9 mouse cellular contexts compared by ENCODE assay signal in the genomic region with DNA sequence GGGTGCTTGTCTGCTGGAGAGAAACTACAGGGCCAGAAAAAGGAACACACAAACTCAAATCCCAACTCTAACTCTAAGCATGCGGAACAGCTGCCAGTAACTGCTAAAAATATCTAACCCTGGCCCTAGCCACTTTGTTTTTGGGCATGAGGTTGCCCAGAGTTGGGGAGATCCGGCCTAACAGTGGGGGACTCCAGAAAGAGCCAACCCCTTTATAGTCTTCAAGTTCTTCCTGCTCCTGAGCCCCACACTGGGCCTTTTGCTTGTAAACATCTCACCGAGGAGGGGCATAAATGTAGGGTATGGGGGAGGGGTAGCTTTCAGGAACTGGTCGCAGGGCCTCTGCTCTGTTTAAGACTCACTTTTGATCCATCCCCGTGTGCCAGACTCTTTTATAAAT. TPM values are rescaled to one million over a fixed set of nuclear protein-coding genes. Genes with fewer than 3 reads are reported as not detected.
DNase-seq lines count a peak whose midpoint lies in the region; ATAC-seq and TF ChIP-seq lines count a peak whose summit lies in the region.
"Had no signal": no experiment of that assay in that cellular context is flagged by ENCODE, and none has a peak within 500 bp of the region (broad histone marks: within the 10 kb centered on the region; RNA-seq: fewer than 3 reads in every experiment).

No protein-coding gene starts in this region.

- no peaks in the 10 kb centered on the region for H3K9me3 ChIP-seq in midbrain, embryonic 13.5 days
- H3K9me3 ChIP-seq in midbrain, embryonic 11.5 days (ENCODE audit: control insufficient read depth, low read length), result no peaks in the 10 kb centered on the region
- H3K9me3 ChIP-seq in heart, embryonic 16.5 days (replicated peaks; ENCODE audit: control insufficient read depth, low read length), result no peaks in the 10 kb centered on the region
- H3K9me3 ChIP-seq in midbrain, postnatal 0 days (ENCODE audit: low read length), result no peaks in the 10 kb centered on the region
- H3K9me3 ChIP-seq: midbrain, embryonic 12.5 days had no signal

- peaks cover 16% of the 10 kb centered on the region for H3K36me3 ChIP-seq in midbrain, embryonic 13.5 days
- no peaks in the 10 kb centered on the region for H3K36me3 ChIP-seq in midbrain, embryonic 11.5 days (ENCODE audit: control insufficient read depth, insufficient read depth, low read length)
- peaks cover 26% of the 10 kb centered on the region for H3K36me3 ChIP-seq in heart, embryonic 16.5 days (ENCODE audit: control insufficient read depth, insufficient read depth)
- H3K36me3 ChIP-seq in midbrain, postnatal 0 days (ENCODE audit: insufficient read depth, low read length), result peaks cover 3% of the 10 kb centered on the region; the same call in 1 of the 2 replicates

- 27% methylated on average over 5 of the region's 5 CpGs for WGBS in midbrain, embryonic 13.5 days
- WGBS in midbrain, embryonic 11.5 days, result 30% methylated on average over 5 of the region's 5 CpGs
- 20% methylated on average over 5 of the region's 5 CpGs for WGBS in heart, embryonic 16.5 days
- WGBS in midbrain, postnatal 0 days, result 35% methylated on average over 5 of the region's 5 CpGs

- no peak overlapping the region for H3K27ac ChIP-seq in midbrain, embryonic 13.5 days
- H3K27ac ChIP-seq in midbrain, embryonic 11.5 days (ENCODE audit: low read depth, low read length), result no peak overlapping the region
- H3K27ac ChIP-seq in heart, embryonic 16.5 days (ENCODE audit: low read length), result peak overlapping the region; percentile 99
- 0 out of 2 replicates have a peak overlapping the region, but pooled peaks have one; percentile 38 for H3K27ac ChIP-seq in midbrain, postnatal 0 days (ENCODE audit: low read depth, low read length)
- H3K27ac ChIP-seq: midbrain, embryonic 12.5 days had no signal

- no peak for TF ChIP-seq CTCF in midbrain, postnatal 0 days (IDR thresholded peaks at IDR 0.05)

- no peak overlapping the region for H3K9ac ChIP-seq in midbrain, embryonic 13.5 days (replicated peaks)
- H3K9ac ChIP-seq in midbrain, embryonic 11.5 days (ENCODE audit: low read length), result no peak overlapping the region
- H3K9ac ChIP-seq in heart, embryonic 16.5 days (ENCODE audit: low read length), result peak overlapping the region; percentile 95
- H3K9ac ChIP-seq in midbrain, postnatal 0 days (replicated peaks; ENCODE audit: low read length, poor library complexity, severe bottlenecking), result no peak overlapping the region

- peaks cover 10% of the 10 kb centered on the region for H3K4me1 ChIP-seq in midbrain, embryonic 13.5 days (replicated peaks)
- peaks cover 7% of the 10 kb centered on the region; the same call in 1 of the 2 replicates for H3K4me1 ChIP-seq in midbrain, embryonic 11.5 days (ENCODE audit: control insufficient read depth, insufficient read depth, low read length)
- peaks cover 32% of the 10 kb centered on the region for H3K4me1 ChIP-seq in heart, embryonic 16.5 days (ENCODE audit: control insufficient read depth, insufficient read depth, low read length)
- peaks cover 11% of the 10 kb centered on the region for H3K4me1 ChIP-seq in midbrain, postnatal 0 days (ENCODE audit: insufficient read depth, low read length)

- H3K27me3 ChIP-seq in midbrain, embryonic 13.5 days, result peaks cover 30% of the 10 kb centered on the region
- peaks cover 11% of the 10 kb centered on the region for H3K27me3 ChIP-seq in midbrain, embryonic 11.5 days (ENCODE audit: control insufficient read depth, insufficient read depth, low read length)
- H3K27me3 ChIP-seq in heart, embryonic 16.5 days (ENCODE audit: control insufficient read depth, insufficient read depth, low read length), result no peaks in the 10 kb centered on the region
- peaks cover 4% of the 10 kb centered on the region; the same call in 1 of the 2 replicates for H3K27me3 ChIP-seq in midbrain, postnatal 0 days (ENCODE audit: insufficient read depth, low read length)

- peak overlapping the region; percentile 55; the same call in 1 of the 2 replicates for H3K4me2 ChIP-seq in midbrain, embryonic 13.5 days (replicated peaks)
- no peak overlapping the region for H3K4me2 ChIP-seq in midbrain, embryonic 11.5 days
- H3K4me2 ChIP-seq in heart, embryonic 16.5 days (ENCODE audit: low read depth, low read length), result peak overlapping the region; percentile 76
- 0 out of 2 replicates have a peak overlapping the region, but pooled peaks have one; percentile 58 for H3K4me2 ChIP-seq in midbrain, postnatal 0 days (ENCODE audit: low read depth, low read length, poor library complexity, severe bottlenecking)

- DNase-seq in adrenal gland, postnatal 14 days, result peak; percentile 5
- DNase-seq in adrenal gland, adult 8-10 months, result no peak
- no peak for DNase-seq in midbrain, embryonic 11.5 days (ENCODE audit: low spot score, missing footprints)
- DNase-seq in midbrain, postnatal 0 days (ENCODE audit: low spot score), result no peak
- no peak for DNase-seq in frontal cortex, adult 2 months (ENCODE audit: extremely low spot score in 1 of 2, low spot score in 1 of 2)

- no peak for ATAC-seq in midbrain, embryonic 13.5 days
- ATAC-seq in midbrain, embryonic 11.5 days (ENCODE audit: low FRiP score), result no peak
- 0 out of 2 replicates have a peak, but pooled peaks have one; percentile 3 for ATAC-seq in heart, embryonic 16.5 days (replicated peaks; ENCODE audit: extremely low read depth, insufficient read depth, low FRiP score)
- ATAC-seq in midbrain, postnatal 0 days (ENCODE audit: low FRiP score), result no peak
- ATAC-seq in erythroblast, adult 5-6 weeks (replicated peaks; ENCODE audit: low FRiP score, poor library complexity, severe bottlenecking), result no peak

- no peak overlapping the region for H3K4me3 ChIP-seq in midbrain, embryonic 13.5 days (replicated peaks)
- no peak overlapping the region for H3K4me3 ChIP-seq in midbrain, embryonic 11.5 days (ENCODE audit: low read depth, low read length)
- peak overlapping the region; percentile 84 for H3K4me3 ChIP-seq in heart, embryonic 16.5 days (ENCODE audit: low read length)
- H3K4me3 ChIP-seq in midbrain, postnatal 0 days (ENCODE audit: low read depth, low read length), result no peak overlapping the region

RNA-seq across cellular contexts. Expression of a gene that starts 0.8 kb away (rescaled TPM):
- 2.4 and 5.1 TPM in 2 replicates for total RNA-seq in adrenal gland, postnatal 14 days (2021)
- 10 to 100 TPM in 2 of 4 experiments, 1 to 10 TPM in 2; 2.7 to 16.3 (median 7.6) TPM for total RNA-seq in adrenal gland, adult 8-10 months (2022)
- polyA plus RNA-seq in midbrain, embryonic 13.5 days (2015; fragmentation: Nextera tagmentation; extraction: Ambion mirVana), result 2.8 and 3.3 TPM in 2 replicates
- 2.2 and 3.1 TPM in 2 replicates for polyA plus RNA-seq in midbrain, embryonic 11.5 days (2014; fragmentation: Nextera tagmentation; extraction: Ambion mirVana)
- polyA plus RNA-seq in heart, embryonic 16.5 days (2015; fragmentation: Nextera tagmentation; extraction: Ambion mirVana), result 289 and 293 TPM in 2 replicates
- total RNA-seq in midbrain, postnatal 0 days (2014; rRNA removed), result 3.0 and 3.5 TPM in 2 replicates
- 3.3 and 3.4 TPM in 2 replicates for polyA plus RNA-seq in midbrain, postnatal 0 days (2015; fragmentation: Nextera tagmentation; extraction: Ambion mirVana)
- total RNA-seq in erythroblast, adult 5-6 weeks (2015; ENCODE audit: low replicate concordance), result not detected in 2 replicates
- not detected in 2 replicates for total RNA-seq in erythroblast, adult 5-6 weeks (2017; ENCODE audit: low replicate concordance)
- 4.0 and 4.1 TPM in 2 replicates for polyA plus RNA-seq in frontal cortex, adult 2 months (2012; rRNA removed)

RNA-seq across cellular contexts. Expression of a gene that starts 7.8 kb away (rescaled TPM):
- not detected in 2 replicates for total RNA-seq in adrenal gland, postnatal 14 days (2021)
- total RNA-seq in adrenal gland, adult 8-10 months (2022), result under 1 TPM in 1 of 4 experiments, not detected in 3; 0.24 TPM
- not detected in 2 replicates for polyA plus RNA-seq in midbrain, embryonic 13.5 days (2015; fragmentation: Nextera tagmentation; extraction: Ambion mirVana)
- polyA plus RNA-seq in midbrain, embryonic 11.5 days (2014; fragmentation: Nextera tagmentation; extraction: Ambion mirVana), result not detected in 2 replicates
- 20.1 and 25.9 TPM in 2 replicates for polyA plus RNA-seq in heart, embryonic 16.5 days (2015; fragmentation: Nextera tagmentation; extraction: Ambion mirVana)
- total RNA-seq in midbrain, postnatal 0 days (2014; rRNA removed), result not detected in 2 replicates
- not detected in 2 replicates for polyA plus RNA-seq in midbrain, postnatal 0 days (2015; fragmentation: Nextera tagmentation; extraction: Ambion mirVana)
- total RNA-seq in erythroblast, adult 5-6 weeks (2015; ENCODE audit: low replicate concordance), result not detected in 2 replicates
- not detected in 2 replicates for total RNA-seq in erythroblast, adult 5-6 weeks (2017; ENCODE audit: low replicate concordance)
- polyA plus RNA-seq in frontal cortex, adult 2 months (2012; rRNA removed), result not detected in 2 replicates
- polyA plus RNA-seq: midbrain, embryonic 12.5 days had no signal

RNA-seq across cellular contexts. Expression of a gene that starts 9.8 kb away (rescaled TPM):
- 39.3 and 47.6 TPM in 2 replicates for total RNA-seq in adrenal gland, postnatal 14 days (2021)
- total RNA-seq in adrenal gland, adult 8-10 months (2022), result 10 to 100 TPM; 33.1 to 44.9 (median 41.1) TPM
- 137 and 141 TPM in 2 replicates for polyA plus RNA-seq in midbrain, embryonic 13.5 days (2015; fragmentation: Nextera tagmentation; extraction: Ambion mirVana)
- 95.2 and 95.7 TPM in 2 replicates for polyA plus RNA-seq in midbrain, embryonic 11.5 days (2014; fragmentation: Nextera tagmentation; extraction: Ambion mirVana)
- polyA plus RNA-seq in heart, embryonic 16.5 days (2015; fragmentation: Nextera tagmentation; extraction: Ambion mirVana), result 171 and 196 TPM in 2 replicates
- total RNA-seq in midbrain, postnatal 0 days (2014; rRNA removed), result 60.6 and 84.0 TPM in 2 replicates
- 108 and 113 TPM in 2 replicates for polyA plus RNA-seq in midbrain, postnatal 0 days (2015; fragmentation: Nextera tagmentation; extraction: Ambion mirVana)
- total RNA-seq in erythroblast, adult 5-6 weeks (2015; ENCODE audit: low replicate concordance), result 1.5 and 5.2 TPM in 2 replicates
- 6.0 and 15.1 TPM in 2 replicates for total RNA-seq in erythroblast, adult 5-6 weeks (2017; ENCODE audit: low replicate concordance)
- 50.2 and 70.7 TPM in 2 replicates for polyA plus RNA-seq in frontal cortex, adult 2 months (2012; rRNA removed)

RNA-seq across cellular contexts. Expression of a gene that starts 40.7 kb away (rescaled TPM):
- total RNA-seq in adrenal gland, postnatal 14 days (2021), result 37.2 and 38.0 TPM in 2 replicates
- 10 to 100 TPM; 31.7 to 43.6 (median 38.0) TPM for total RNA-seq in adrenal gland, adult 8-10 months (2022)
- 17.4 and 19.8 TPM in 2 replicates for polyA plus RNA-seq in midbrain, embryonic 13.5 days (2015; fragmentation: Nextera tagmentation; extraction: Ambion mirVana)
- 17.2 and 17.3 TPM in 2 replicates for polyA plus RNA-seq in midbrain, embryonic 11.5 days (2014; fragmentation: Nextera tagmentation; extraction: Ambion mirVana)
- polyA plus RNA-seq in heart, embryonic 16.5 days (2015; fragmentation: Nextera tagmentation; extraction: Ambion mirVana), result 6.2 and 6.7 TPM in 2 replicates
- total RNA-seq in midbrain, postnatal 0 days (2014; rRNA removed), result 12.1 and 16.0 TPM in 2 replicates
- 16.9 and 18.0 TPM in 2 replicates for polyA plus RNA-seq in midbrain, postnatal 0 days (2015; fragmentation: Nextera tagmentation; extraction: Ambion mirVana)
- total RNA-seq in erythroblast, adult 5-6 weeks (2015; ENCODE audit: low replicate concordance), result 0.38 and 1.7 TPM in 2 replicates
- total RNA-seq in erythroblast, adult 5-6 weeks (2017; ENCODE audit: low replicate concordance), result 0.98 and 1.3 TPM in 2 replicates
- 4.6 and 5.5 TPM in 2 replicates for polyA plus RNA-seq in frontal cortex, adult 2 months (2012; rRNA removed)

Comparison
In these comparisons a context has a peak if more than half of its experiments do, and no peak if none do; other contexts are left out.
1. H3K27ac ChIP-seq: peak in heart, embryonic 16.5 days (single experiment) and midbrain, postnatal 0 days (single experiment); none in midbrain, embryonic 13.5 days (single experiment) and midbrain, embryonic 11.5 days (single experiment).
2. RNA of a gene that starts 0.8 kb away (polyA plus RNA-seq): 289 to 293 TPM in heart, embryonic 16.5 days; 4.0 to 4.1 TPM in frontal cortex, adult 2 months, 3.3 to 3.4 TPM in midbrain, postnatal 0 days, 2.8 to 3.3 TPM in midbrain, embryonic 13.5 days and 2.2 to 3.1 TPM in midbrain, embryonic 11.5 days; every median in the first group is over 10 times any median in the second.
3. RNA of a gene that starts 7.8 kb away (polyA plus RNA-seq): 20.1 to 25.9 TPM in heart, embryonic 16.5 days; not detected in midbrain, embryonic 13.5 days, not detected in midbrain, embryonic 11.5 days, not detected in midbrain, postnatal 0 days and not detected in frontal cortex, adult 2 months; every median in the first group is over 10 times any median in the second.